In genomic region chr7:83965181-83965580, GRCm38 (mm10) we compare ENCODE assay signal across 16 mouse cellular contexts.
DNase-seq lines count a peak whose midpoint lies in the region; TF ChIP-seq lines count a peak whose summit lies in the region.
"Had no signal": no experiment of that assay in that cellular context is flagged by ENCODE, and none has a peak within 500 bp of the region (broad histone marks: within the 10 kb centered on the region; RNA-seq: fewer than 3 reads in every experiment).

No protein-coding gene starts in this region.

- TF ChIP-seq CTCF in gastrocnemius, adult 2 months (IDR thresholded peaks at IDR 0.05), result no peak

- DNase-seq in adrenal gland, adult 2 months, result peak; percentile 39
- no peak for DNase-seq in adrenal gland, adult 18-20 months (ENCODE audit: low spot score in 2 of 2)
- no peak for DNase-seq in gastrocnemius, adult 2 months
- DNase-seq in gastrocnemius, postnatal 36 days, result no peak
- DNase-seq in kidney, adult 9 months, result peak; percentile 16
- DNase-seq in kidney, adult 18-20 months, result no peak
- DNase-seq in skeletal muscle tissue, adult 2 months (ENCODE audit: low read depth, low spot score), result peak; percentile 41
- DNase-seq: cerebellum, adult 11-12 months; cerebellum, adult 9-10 months; gastrocnemius, postnatal 25 days; heart, adult 11 months; heart, postnatal 36 days had no signal

- H3K4me3 ChIP-seq in gastrocnemius, adult 2 months, result no peak overlapping the region
- H3K4me3 ChIP-seq: embryonic facial prominence, embryonic 12.5 days; forebrain, embryonic 15.5 days; heart, embryonic 13.5 days; hindbrain, embryonic 15.5 days had no signal

- H3K27ac ChIP-seq in gastrocnemius, adult 2 months, result peak overlapping the region; percentile 75
- H3K27ac ChIP-seq: embryonic facial prominence, embryonic 12.5 days; forebrain, embryonic 15.5 days; hindbrain, embryonic 15.5 days had no signal

- intact Hi-C loops in gastrocnemius, adult 2 months (cut with DNase I), result no loop called here
- intact Hi-C loops in gastrocnemius, postnatal 36 days (cut with DNase I), result no loop called here

Comparison
In these comparisons a context has a peak if more than half of its experiments do, and no peak if none do; other contexts are left out.
1. DNase-seq: peak in adrenal gland, adult 2 months (single experiment), kidney, adult 9 months (single experiment) and skeletal muscle tissue, adult 2 months (single experiment); none in adrenal gland, adult 18-20 months (0 of 2), gastrocnemius, adult 2 months (single experiment), gastrocnemius, postnatal 36 days (0 of 2) and kidney, adult 18-20 months (single experiment).